Mouse (Mus musculus): ENCODE data around the gene Ovgp1.
A peak's percentile ranks its signal among the peaks of the same experiment; 100 is the strongest.
"Not testable (repeated sequence)": the region's sequence is repeated elsewhere in the genome, so short reads cannot be mapped to it uniquely, and the experiment has no call there.

Gene Ovgp1

DNA sequence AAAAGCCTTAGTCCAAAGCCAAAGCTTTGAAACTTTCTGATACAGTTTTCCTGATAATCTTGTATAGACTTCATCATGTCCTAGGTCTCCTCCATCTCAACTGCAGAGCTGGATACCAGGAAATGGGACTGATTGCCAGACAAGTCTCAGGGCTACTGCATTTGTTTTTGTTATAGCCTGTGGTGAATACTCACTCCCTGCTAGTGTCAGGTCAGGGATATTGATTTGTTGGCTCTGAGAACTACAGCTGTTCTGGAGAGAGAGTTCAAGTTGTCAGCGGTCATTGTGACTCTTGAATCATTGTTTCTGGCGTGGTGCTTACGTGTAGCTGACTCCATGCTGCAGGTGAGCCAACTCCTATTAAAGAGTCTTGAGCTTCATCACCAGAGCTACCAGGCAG is at the start of gene Ovgp1:
Gene Ovgp1, plus strand, starts transcription at position 301 of the 400 bp plus-strand sequence.
- DNase-seq (ENCODE audit: low spot score in 2 of 2), result no peak

DNA sequence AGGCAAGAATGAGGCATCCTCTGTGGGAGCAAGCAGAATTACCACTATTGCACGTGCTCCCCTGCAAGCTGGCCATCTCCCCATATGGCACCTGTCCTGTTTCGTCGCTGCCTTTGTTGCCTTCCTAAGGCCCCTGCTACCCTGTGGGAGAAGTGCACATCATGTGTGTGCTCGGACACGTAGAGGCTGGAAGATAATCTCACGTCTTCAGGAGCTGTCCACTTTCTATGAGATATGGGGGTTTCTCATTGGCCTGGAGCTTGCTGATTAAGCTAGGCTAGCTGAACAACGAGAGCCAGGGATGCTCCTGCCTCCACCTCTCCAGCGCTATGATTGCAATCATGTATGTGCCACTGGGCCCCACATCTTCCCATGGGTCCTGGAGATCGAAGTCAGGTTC is 48.9 kb upstream of the Ovgp1 start:
- DNase-seq (ENCODE audit: low spot score in 2 of 2), result no peak

DNA sequence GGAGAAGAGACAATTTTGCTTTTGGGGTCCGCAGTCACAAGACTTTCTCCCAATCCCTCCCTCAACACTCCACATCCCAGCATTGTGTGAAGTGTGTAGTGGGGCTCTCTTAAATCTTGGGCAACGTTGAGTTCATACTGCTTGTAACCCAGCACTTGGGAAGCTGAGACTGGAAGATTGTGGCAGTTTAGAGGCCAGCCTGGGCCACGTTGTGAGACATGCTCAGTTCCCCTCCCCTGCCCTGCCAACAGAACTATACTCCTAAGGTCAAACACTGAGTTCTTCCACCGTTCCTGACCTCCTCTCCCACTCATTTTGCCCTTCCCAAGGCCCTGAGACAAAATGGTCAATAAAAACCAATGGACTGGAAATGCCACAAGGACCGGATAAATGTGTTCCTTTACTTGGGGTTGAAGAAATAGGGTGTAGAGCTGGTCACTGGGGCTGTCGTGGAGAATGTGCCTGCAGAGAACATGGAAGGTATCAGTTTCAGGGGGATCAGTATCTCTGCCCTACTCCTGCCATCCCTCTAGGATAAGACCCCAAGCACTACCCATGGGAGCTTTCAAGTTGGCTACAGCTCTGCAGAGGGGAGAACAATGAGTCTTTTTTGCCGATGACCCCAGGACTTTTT is 45.8 kb upstream of the Ovgp1 start:
- no peak for DNase-seq (ENCODE audit: low spot score in 2 of 2)

DNA sequence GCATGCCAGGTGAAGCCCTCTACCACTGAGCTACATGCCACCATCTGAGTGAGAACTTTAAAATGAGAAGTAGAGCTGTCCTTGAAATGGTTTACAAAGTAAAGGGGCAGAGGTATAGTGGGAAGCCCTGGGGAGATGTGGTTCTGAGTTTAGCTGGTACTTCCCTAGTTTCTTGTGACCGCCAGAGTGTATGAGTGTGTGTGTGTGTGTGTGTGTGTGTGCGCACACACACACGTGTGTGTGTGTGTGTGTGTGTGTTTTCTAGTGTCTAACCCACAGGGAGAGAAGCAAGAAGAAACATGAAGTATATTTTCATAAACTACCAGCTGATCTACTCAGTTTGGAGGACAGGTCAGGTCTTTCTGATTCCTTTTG is 45.3 kb upstream of the Ovgp1 start:
- no peak for DNase-seq (ENCODE audit: low spot score in 2 of 2)

DNA sequence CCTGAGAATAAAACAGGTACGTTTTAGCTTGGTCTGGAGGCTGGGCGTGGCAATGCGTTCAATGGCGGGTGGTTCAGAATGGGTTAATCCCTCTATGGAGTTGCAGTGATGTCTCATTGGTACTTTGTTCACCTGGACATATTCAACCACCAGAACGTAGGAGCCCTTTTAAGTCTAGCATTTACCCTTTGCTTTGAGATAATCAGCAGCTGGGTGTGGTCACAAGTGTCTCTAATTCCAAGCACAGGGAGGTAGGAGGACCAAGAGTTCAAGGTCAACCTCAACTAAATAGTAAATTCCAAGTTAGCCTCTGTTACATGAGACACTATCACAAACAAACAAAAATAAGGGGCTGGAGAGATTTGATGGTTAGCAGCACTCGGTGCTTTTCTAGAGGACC is 44.7 kb upstream of the Ovgp1 start:
- DNase-seq (ENCODE audit: low spot score in 2 of 2), result no peak

DNA sequence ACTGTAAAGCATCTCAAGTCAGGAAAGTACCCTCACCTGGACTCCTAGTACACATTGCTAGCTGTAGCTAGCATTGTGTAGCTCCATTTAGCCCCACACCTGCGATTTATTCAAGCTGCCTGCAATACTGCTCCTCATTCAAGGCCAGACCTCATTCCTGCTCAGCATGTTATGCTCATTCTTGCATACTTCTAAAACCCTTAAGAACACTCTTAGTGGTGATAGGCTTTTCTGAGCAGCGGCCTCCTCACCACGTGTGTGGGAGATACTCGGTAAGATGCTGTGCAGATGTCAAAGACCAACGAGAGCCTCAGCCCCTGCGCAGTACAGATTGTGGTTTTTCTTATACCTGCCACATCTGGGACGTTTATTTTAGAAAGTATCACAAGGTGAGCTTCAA is 43.7 kb upstream of the Ovgp1 start:
- DNase-seq (ENCODE audit: low spot score in 2 of 2), result no peak

DNA sequence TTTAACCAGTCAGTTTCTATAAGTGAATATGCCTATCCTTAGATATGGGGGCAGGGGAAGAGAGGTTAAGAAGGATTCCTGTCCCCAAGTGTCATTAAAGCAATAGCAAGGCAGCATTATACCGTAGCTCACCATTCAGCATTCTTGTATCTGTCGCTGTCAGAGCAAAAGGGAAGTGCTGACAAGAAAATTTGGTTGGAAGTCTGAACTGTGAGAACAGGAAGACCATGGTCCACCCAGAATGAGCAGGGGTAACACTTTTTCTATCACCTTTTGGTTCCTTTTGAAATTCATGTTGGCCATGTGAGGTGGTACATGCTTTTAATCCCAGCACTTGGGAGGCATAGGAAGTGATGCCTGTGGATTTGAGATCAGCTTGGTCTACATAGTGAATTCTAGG is 42.4 kb upstream of the Ovgp1 start:
- DNase-seq (ENCODE audit: low spot score in 2 of 2), result no peak

DNA sequence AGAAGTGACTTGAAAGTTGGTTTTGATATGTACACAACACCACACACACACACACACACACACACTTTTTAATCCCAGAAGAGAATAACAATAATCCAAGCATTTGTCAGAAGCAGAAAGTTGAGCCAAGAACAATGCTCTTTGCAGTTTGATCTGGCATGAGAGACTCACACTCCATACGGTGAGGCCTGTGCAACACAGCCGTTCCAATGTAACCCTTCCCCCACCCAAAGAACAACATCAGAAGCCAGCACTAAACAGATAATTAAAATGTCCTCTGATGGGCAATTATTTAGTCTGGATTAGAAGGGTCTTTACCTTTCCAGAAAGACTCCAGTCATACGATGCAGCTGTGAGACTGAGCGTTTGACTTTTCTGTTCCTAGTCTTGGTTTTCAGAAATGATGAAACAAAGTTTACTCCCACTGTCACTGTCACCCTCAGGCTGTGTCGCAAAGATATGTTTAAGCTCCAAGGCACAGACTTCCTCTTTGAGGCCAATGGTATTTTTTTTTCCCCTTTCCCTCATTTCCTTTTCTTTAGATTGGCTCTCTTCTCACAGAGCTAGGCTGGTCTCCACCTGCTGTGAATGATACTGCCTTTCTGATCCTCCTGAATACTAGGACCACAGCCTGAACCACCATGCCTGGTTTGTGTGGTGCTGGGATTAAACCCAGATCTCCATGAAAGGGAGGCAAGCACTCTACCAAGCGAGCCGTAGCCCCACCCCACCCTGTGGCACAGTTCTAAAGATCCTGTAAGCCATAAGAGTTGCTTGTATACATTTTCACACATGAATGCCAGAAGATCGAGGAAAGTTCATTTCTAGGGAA is 41.1 kb upstream of the Ovgp1 start, which contains the start of gene I830077J02Rik:
Gene I830077J02Rik, minus strand, starts transcription at position 425 of the 832 bp plus-strand sequence.
- DNase-seq (ENCODE audit: low spot score in 2 of 2), result no peak

DNA sequence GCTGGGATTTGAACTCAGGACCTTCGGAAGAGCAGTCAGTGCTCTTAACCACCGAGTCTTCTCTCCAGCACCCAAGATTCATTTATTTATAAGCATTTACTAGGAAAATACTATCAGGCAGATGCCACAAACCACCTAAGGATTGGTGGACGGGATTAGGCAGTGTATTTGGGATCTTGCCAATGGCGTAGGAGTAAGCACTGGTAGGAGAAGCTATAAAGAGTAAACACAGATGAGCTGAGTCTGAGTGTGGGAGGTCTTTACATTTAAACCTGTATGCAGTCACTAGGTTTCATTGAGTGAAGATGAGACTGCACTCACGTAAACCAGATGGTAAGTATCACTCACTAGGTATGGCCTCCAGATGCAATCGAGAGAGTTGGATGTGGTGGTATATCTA is 39.6 kb upstream of the Ovgp1 start:
- DNase-seq (ENCODE audit: low spot score in 2 of 2), result no peak

DNA sequence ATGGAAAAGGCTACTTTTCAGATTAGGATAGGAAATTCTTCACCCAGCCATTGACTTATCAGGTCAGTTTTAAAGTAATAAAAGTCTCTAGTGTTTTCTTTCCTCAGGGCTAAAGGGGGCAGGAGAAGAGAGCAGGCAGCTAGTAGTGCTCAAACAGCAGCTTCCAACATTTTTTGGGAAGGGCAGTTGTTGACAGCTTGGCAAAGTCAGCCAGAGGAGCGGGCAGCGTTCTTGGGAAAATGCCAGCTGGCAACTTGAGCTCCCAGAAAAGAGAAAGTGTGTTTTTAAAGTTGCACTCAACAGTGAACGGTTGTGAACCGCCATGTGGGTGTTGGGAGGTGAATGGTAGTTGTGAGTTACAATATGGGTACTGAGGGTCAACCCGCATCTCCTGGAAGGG is 38.5 kb upstream of the Ovgp1 start:
- DNase-seq (ENCODE audit: low spot score in 2 of 2), result no peak

DNA sequence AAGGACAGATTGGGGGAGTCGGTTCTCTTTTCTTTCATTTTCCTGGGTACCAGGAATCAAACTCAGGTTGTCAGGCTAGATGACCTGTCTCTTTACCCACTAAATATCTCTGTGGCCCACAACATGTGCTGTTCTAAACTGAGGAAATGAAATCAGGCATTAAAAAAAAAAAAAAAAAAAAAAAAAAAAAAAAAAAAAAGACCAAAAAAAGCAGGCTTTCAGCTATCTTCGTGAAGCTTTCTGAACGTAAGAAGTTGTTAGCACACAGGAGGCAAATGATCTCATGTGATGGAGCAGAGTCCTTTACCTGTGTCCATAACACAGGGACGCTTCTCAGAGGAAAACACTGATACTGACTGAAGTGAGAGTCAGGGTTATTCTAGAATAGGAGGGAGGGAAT is 37.4 kb upstream of the Ovgp1 start:
- DNase-seq (ENCODE audit: low spot score in 2 of 2), result no peak

DNA sequence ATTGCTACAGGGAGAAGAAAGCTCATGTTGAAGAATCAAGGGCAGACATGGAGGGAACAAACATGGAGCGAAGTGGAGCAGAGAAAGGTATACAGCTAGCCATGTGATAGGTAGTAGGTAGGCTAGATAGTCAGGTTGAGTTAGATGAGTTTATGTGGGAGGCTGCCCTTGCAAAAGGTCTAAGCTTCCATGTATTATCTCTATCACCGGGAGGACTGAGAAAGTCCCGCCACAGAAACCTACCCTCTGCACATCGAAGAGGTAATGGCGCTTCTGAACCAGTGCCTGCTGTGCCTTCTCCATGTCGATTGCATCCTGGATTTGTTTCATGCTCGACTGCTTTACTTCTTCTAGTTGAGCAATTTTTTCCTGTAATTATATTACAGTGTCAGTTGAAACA is 22.2 kb upstream of the Ovgp1 start:
- no peak for DNase-seq (ENCODE audit: low spot score in 2 of 2)

DNA sequence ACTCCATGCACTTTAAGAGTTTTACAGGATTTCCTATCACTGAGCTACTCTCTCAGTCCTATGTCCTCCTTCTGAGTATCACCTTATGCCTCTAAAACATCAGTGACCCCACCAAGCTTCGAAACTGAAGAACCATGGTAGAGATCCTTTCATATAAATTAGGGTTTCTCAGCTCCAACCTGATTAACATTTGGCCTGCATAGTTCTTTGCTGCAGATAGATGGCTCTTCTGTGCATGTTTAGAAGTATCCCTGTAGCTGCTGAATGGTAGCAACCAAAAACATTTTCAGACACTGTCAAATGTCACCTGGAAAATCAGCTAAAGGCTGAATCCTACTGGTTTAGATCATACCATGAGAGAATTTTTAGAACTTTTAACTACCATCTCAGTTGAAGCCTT is 16.3 kb upstream of the Ovgp1 start:
- DNase-seq (ENCODE audit: low spot score in 2 of 2), result no peak

DNA sequence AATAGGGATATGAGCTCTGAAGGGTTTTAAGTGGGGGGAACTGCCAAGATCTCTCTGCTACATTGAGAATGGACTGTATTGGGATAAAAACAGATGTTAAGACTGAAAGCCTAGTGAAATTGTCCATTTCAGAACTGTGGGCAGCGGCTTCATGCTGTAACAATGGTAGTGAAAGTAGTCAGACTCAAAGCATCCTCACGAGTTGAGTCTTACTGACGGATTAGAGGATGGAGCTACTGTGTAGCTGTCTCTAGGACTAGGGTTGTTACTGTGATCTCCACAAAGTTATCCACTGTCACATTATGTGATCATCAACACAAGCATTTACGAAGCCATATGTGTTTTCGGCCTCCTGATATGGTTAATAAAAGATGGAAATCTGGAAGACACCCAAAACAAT is 15.3 kb upstream of the Ovgp1 start:
- no peak for DNase-seq (ENCODE audit: low spot score in 2 of 2)

DNA sequence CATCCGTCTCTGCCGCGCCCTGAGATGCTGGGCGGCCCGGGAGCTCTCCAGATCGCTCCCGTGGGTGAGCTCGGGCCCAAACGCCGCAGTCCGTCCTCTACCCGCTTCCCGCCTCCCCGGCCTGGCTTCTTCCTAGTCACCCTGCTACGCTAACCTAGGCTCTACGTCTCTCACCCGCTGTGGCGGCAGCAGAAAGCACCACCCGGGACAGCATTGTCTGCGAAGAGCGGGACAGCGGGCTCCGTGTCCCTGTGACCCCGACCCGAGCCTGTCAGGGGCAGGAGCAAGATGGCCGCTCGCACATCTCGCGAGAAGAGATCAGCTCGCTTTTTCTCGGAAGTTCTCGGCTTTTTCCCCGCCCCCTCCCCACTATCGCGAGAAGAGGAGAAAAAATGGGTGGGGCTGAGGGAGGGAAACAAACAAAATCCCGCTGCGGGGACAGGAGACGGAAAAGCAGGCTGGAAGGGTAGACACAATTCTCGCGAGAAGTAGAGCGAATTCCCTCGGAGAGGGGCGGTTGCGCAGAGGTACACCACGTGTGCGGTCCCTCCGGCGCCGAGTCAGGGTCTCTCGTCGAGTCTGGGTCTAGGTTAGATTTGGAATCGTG is 14.4 kb upstream of the Ovgp1 start, which contains the start of gene Wdr77:
Gene Wdr77, plus strand, starts transcription at position 396 of the 607 bp plus-strand sequence.
- DNase-seq (ENCODE audit: low spot score in 2 of 2), result peak; percentile 96 to 97

DNA sequence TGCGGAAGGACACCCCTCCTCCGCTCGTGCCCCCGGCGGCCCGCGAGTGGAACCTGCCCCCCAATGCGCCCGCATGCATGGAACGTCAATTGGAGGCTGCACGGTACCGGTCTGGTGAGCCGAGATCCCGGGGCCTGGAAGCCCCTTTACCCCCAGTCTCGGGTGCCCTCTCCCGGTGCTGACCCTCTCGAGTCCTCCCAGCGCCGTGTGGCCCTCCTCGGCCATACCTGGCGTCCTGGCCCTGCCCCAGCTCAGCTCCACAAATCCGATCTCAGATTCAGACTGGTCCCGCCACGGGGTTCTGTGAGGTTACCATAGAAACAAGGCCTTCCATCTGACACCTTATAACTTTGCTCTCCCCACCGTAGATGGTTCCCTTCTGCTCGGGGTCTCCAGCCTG is 13.9 kb upstream of the Ovgp1 start:
- DNase-seq (ENCODE audit: low spot score in 2 of 2), result no peak

DNA sequence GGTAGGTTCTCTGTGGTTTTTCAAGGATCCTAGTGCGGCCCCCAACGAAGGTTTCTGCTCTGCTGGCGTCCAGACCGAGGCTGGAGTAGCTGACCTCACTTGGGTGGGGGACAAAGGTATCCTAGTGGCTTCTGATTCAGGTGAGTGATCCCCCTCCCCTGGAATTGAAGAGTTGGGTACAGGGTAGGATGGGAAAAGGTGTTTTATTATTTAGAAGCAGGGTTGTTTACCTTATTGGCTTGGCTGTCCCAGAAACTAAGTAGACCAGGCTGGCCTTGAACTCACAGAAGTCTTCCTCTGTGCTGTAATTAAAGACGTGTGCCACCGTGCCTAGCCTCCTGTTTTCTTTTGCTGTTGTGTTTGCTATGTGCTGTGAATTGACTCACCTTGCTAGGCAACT is 13.5 kb upstream of the Ovgp1 start, which contains the start of gene Atp5f1:
Gene Atp5f1, minus strand, starts transcription at position 101 of the 400 bp plus-strand sequence.
- DNase-seq (ENCODE audit: low spot score in 2 of 2), result no peak

DNA sequence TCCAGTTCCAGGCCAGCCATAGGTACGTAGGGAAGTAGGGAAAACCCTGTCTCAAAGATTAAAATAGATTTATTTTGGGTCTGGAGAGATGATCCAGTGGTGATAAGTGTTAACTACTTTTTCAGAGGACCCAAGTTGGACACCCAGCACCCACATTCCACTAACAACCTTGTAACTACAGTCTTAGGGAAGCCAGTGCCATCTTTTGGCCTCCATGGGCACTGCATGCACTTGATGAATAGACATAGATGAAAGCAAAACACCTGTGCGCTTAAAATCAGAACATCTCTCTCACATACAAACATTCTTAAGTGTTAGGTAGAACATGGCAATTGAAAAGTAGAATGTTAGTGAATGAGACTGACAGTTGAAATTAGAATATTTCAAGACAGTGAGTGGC is 12.8 kb upstream of the Ovgp1 start:
- peak in 1 of 2 experiments; percentile 35 for DNase-seq (ENCODE audit: low spot score in 2 of 2)

DNA sequence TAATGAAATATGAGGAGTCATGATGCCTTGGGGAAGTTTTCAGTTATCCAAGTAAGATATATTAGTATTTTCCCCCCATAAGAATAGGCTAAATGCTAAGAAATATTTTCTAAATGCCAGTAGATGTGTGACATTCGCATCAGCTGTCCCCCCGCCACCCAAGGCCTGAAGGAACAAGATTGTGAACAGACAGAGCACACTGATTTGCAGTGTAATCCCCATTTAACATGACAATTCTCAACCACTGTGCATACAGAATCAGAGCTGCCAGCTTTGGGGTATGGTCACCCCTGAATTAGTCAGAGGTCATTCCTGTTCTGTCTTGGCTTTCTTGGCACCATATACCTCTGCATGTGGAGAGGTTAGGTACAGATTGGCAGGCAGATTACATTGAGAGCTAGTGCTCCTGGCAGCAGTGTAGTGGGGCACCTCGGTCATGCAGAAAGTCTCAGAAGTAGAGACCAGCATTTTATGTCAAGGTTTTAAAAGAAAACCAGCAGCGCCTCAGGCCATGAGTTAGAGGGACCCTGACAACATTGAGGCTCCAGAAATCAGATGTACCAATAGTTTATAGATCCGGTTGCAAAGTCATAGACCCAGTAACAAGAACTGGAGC is 1.6 kb upstream of the Ovgp1 start:
- no peak for DNase-seq (ENCODE audit: low spot score in 2 of 2)

DNA sequence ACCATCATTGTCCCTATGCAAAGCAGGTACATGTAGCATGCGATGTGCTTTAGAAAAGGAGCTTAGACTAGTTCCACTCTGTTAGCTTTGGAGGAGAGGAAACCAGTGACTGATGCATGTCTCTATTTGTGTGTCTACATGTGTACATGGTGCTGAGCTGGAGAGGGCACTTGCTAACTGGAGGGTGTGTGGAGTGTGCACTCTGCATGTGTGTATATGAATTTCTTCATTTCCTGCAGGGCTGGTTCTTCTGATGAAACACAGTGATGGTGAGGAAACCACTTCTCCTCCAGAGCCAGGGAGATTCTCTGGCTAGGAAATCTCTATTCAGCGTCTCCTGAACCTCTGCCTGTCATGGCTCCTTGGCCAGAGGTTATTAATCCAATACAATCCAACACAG is 663 bp downstream of the Ovgp1 start:
- DNase-seq (ENCODE audit: low spot score in 2 of 2), result no peak

DNA sequence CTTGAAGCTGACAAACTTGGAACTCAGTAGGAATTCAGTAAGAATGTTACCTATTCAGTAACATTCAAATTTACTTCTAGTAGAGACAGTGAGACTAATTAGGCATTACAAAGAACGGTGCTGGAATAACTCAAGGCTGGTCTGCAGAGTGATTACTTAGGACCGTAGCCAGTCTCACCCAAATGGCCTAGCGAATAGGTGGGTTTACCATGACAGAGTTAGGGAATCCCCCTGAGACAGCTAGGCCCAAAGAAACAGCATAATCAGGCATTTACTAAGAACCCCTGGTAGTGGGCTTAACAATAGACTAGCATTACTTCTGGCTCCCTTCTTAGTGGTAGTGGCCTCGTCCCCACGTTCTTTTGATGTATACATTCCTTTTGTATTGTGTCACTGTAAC is 16.1 kb downstream of the Ovgp1 start:
- DNase-seq (ENCODE audit: low spot score in 2 of 2), result not testable (repeated sequence)

DNA sequence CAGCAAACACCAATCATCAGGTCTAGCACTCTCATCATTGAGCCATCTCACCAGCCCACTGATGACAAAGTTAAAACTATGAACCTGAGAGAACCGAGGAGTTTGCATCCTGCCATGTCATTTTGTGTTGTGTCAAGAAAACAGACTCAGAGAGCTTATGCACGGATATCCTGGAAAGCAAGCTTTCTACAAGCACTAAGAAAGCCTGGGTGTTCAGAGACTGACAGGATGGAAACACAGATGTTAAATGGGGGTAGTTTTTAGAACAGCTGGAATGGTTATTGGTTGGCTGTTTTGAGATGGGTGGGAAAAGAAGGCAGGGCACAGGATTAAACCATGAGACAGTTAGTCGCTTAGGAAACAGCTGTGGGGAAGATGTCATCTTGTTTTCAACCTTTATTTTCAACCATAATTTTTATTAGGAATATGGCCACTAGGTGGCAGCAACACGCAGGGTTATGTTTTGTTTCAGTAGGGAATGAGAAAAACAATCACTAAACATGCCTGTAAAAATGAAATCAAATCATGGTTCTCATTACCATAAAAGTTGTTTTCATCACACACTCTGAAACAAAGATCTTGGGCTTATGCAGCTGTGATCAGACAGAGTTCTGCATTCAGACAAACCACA is 18.3 kb downstream of the Ovgp1 start:
- DNase-seq (ENCODE audit: low spot score in 2 of 2), result peak; percentile 37 to 71
